Mouse (Mus musculus) liver, embryonic 14.5 days (tissue): ENCODE measurements around the gene Arid3c.

Experiments used
- CTCF ChIP-seq: IDR thresholded peaks from 2 replicates; pipeline ENCODE4 v1.5.1; 2016; ENCODE audit warnings: antibody characterized with exemption, low read depth, control low read depth
- EP300 ChIP-seq: IDR thresholded peaks from 2 replicates; pipeline ENCODE4 v1.6.1; 2016; ENCODE audit warnings: antibody characterized with exemption, low read depth

GRCm38 (mm10) chr4:41716834-41717233 is 14.1 kb downstream of the Arid3c start:
- TF ChIP-seq EP300 (no peak), CTCF (no peak)
